Mouse (Mus musculus): Measurements from ENCODE around the gene Tns4. TPM values are rescaled to one million over a fixed set of nuclear protein-coding genes. Genes with fewer than 3 reads are reported as not detected.

The Tns4 gene
- polyA plus RNA-seq, 1 experiment from 2014 or later: 2.5 TPM

DNA sequence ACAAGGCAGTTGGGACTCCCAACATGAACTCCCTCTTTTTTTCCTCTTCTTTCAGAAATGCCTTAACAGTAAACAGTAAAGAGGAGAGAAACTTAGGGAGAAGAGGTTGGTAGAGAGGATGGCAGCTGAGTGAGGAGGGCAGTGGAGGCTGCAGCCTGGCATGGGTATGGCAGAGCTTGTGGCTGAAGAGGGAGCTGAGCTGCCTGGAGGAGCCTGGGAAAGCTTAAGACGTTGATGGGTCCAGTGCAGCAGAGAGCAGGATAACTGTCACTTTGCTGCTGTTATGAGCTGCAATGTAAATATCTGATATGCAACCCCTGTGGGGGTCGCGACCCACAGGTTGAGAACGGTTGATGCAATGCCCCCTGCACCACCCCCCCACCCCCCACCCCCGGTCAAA is 23.6 kb upstream of the Tns4 start:
- WGBS: 14% methylated on average over 5 of the region's 5 CpGs
- Histone ChIP-seq H3K4me1 (ENCODE audit: control insufficient read depth, insufficient read depth, low read length) (peaks cover 6% of the 10 kb centered on the region; the same call in 1 of the 2 replicates), H3K9ac (replicated peaks; ENCODE audit: low read depth, low read length) (no peak overlapping the region), H3K27me3 (ENCODE audit: control insufficient read depth, insufficient read depth, low read length) (no peaks in the 10 kb centered on the region), H3K27ac (ENCODE audit: low read length) (peak overlapping the region; percentile 87), H3K4me2 (replicated peaks; ENCODE audit: low read depth, low read length) (0 out of 2 replicates have a peak overlapping the region, but pooled peaks have one; percentile 3), H3K36me3 (ENCODE audit: control insufficient read depth, insufficient read depth, low read length) (no peaks in the 10 kb centered on the region), H3K4me3 (ENCODE audit: low read depth, low read length) (no peak overlapping the region), H3K9me3 (ENCODE audit: control insufficient read depth, low read depth, low read length) (no peaks in the 10 kb centered on the region)
- 0 out of 2 replicates have a peak, but pooled peaks have one; percentile 18 for ATAC-seq (ENCODE audit: insufficient number of reproducible peaks, insufficient read depth, low FRiP score, low read depth)

DNA sequence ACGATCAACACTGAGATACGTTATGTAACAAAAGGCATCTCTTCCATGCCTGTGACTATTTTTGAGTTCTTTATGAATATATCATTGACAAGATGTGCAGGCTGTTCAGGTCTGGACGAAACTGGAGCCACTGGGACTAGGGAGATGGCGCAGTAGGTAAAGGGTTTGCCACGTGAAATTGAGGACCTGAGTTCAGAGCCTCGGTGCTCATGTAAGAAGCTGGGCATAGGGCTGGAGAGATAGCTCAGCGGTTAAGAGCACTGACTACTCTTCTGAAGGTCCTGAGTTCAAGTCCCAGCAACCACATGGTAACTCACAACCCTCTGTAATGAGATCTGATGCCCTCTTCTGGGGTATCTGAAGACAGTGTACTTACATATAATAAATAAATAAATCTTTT is 22.5 kb upstream of the Tns4 start:
- ATAC-seq (ENCODE audit: insufficient number of reproducible peaks, insufficient read depth, low FRiP score, low read depth): no peak
- no peaks in the 10 kb centered on the region for H3K27me3 ChIP-seq (ENCODE audit: control insufficient read depth, insufficient read depth, low read length)
- no peak overlapping the region for H3K9ac ChIP-seq (replicated peaks; ENCODE audit: low read depth, low read length)
- no peak overlapping the region for H3K4me2 ChIP-seq (replicated peaks; ENCODE audit: low read depth, low read length)
- H3K27ac ChIP-seq (ENCODE audit: low read length): no peak overlapping the region
- no peaks in the 10 kb centered on the region for H3K36me3 ChIP-seq (ENCODE audit: control insufficient read depth, insufficient read depth, low read length)
- peaks cover 11% of the 10 kb centered on the region; the same call in 1 of the 2 replicates for H3K4me1 ChIP-seq (ENCODE audit: control insufficient read depth, insufficient read depth, low read length)
- no peaks in the 10 kb centered on the region for H3K9me3 ChIP-seq (ENCODE audit: control insufficient read depth, low read depth, low read length)
- 91% methylated on average over 7 of the region's 7 CpGs for WGBS
- no peak overlapping the region for H3K4me3 ChIP-seq (ENCODE audit: low read depth, low read length)

DNA sequence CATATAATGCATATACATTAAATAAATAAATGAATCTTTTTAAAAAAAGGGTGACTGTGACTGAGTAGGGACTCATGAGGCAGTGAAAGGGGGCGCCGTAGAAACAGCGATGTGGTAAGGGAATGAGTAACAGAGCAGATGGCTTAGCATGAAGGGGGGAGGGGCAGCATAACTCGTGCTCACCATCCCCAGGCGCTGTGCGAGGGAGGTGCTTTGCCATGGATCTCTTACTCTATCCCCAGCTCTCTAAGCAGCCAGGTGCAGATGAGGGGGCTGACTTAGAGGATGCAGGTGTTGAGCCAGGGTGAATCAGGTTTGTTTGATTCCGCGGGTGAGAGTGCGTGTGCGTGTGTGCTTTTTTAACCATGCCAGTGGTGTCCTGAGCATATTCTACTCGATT is 22.0 kb upstream of the Tns4 start:
- Histone ChIP-seq H3K4me2 (replicated peaks; ENCODE audit: low read depth, low read length) (no peak overlapping the region), H3K9ac (replicated peaks; ENCODE audit: low read depth, low read length) (no peak overlapping the region), H3K27me3 (ENCODE audit: control insufficient read depth, insufficient read depth, low read length) (no peaks in the 10 kb centered on the region), H3K27ac (ENCODE audit: low read length) (no peak overlapping the region), H3K9me3 (ENCODE audit: control insufficient read depth, low read depth, low read length) (no peaks in the 10 kb centered on the region), H3K36me3 (ENCODE audit: control insufficient read depth, insufficient read depth, low read length) (no peaks in the 10 kb centered on the region), H3K4me3 (ENCODE audit: low read depth, low read length) (no peak overlapping the region), H3K4me1 (ENCODE audit: control insufficient read depth, insufficient read depth, low read length) (peaks cover 16% of the 10 kb centered on the region; the same call in 1 of the 2 replicates)
- ATAC-seq (ENCODE audit: insufficient number of reproducible peaks, insufficient read depth, low FRiP score, low read depth): no peak
- 58% methylated on average over 11 of the region's 11 CpGs for WGBS

DNA sequence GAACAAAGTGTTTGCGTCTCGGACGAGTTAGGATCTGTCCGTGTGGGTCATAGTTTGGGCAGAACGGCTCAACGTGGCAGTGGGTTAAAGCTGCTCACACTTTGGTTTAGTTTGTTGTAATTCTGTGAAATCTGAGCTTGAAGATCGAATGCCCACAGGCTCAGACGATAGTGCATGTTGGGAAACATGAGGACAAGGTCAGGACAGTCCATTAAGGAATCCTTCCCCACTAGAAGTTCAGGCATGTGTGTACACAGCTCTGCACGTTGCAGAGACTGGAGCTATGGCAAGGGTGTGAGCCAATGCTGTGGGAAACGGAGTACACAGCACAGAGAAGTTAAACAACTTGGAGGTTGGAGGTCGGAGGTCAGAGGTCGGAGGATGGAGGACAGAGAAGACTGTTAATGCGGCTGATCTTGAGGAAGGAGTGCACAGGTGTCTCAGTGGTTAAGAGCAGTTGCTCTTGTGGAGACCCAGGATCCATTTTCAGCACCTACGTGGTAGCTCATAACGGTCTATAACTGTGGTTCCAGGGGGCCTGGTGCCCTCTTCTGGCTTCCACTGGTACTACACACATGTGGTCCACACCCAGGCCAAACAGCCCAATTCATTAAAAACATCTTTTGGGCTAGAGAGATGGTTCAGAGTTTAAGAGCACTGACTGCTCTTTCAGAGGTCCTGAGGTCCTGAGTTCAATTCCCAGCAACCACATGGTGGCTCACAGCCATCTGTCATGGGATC is 21.4 kb upstream of the Tns4 start:
- Histone ChIP-seq H3K4me1 (ENCODE audit: control insufficient read depth, insufficient read depth, low read length) (peaks cover 20% of the 10 kb centered on the region; the same call in 1 of the 2 replicates), H3K36me3 (ENCODE audit: control insufficient read depth, insufficient read depth, low read length) (no peaks in the 10 kb centered on the region), H3K27ac (ENCODE audit: low read length) (peak overlapping the region; percentile 52; the same call in 1 of the 2 replicates), H3K4me3 (ENCODE audit: low read depth, low read length) (no peak overlapping the region), H3K9ac (replicated peaks; ENCODE audit: low read depth, low read length) (no peak overlapping the region), H3K9me3 (ENCODE audit: control insufficient read depth, low read depth, low read length) (no peaks in the 10 kb centered on the region), H3K27me3 (ENCODE audit: control insufficient read depth, insufficient read depth, low read length) (no peaks in the 10 kb centered on the region), H3K4me2 (replicated peaks; ENCODE audit: low read depth, low read length) (no peak overlapping the region)
- WGBS: 68% methylated on average over 15 of the region's 15 CpGs
- ATAC-seq (ENCODE audit: insufficient number of reproducible peaks, insufficient read depth, low FRiP score, low read depth): no peak

DNA sequence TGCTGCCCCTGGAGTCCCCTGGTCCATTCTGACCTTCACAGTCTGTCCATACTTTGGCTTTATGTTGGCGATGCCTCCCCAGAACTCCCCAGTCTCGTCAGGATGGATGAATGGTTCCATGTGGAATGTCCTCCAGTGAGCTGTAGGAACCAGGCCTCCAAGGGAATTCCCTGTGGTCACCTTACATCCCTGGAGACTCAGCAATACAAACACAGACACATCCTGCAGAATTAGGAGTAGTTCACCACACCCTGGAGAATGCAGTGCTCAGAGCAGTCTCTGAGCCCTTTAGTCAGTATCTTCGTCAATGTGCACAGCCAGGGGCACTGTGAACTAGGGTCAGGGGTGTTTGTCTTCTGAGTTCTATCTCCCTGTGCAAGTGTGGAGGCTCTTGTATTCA is 19.2 kb upstream of the Tns4 start:
- 65% methylated on average over 3 of the region's 3 CpGs for WGBS
- no peak overlapping the region for H3K4me3 ChIP-seq (ENCODE audit: low read depth, low read length)
- no peak overlapping the region for H3K27ac ChIP-seq (ENCODE audit: low read length)
- ATAC-seq (ENCODE audit: insufficient number of reproducible peaks, insufficient read depth, low FRiP score, low read depth): no peak
- H3K9ac ChIP-seq (replicated peaks; ENCODE audit: low read depth, low read length): no peak overlapping the region
- no peaks in the 10 kb centered on the region for H3K9me3 ChIP-seq (ENCODE audit: control insufficient read depth, low read depth, low read length)
- H3K36me3 ChIP-seq (ENCODE audit: control insufficient read depth, insufficient read depth, low read length): no peaks in the 10 kb centered on the region
- H3K4me2 ChIP-seq (replicated peaks; ENCODE audit: low read depth, low read length): no peak overlapping the region
- H3K27me3 ChIP-seq (ENCODE audit: control insufficient read depth, insufficient read depth, low read length): no peaks in the 10 kb centered on the region
- H3K4me1 ChIP-seq (ENCODE audit: control insufficient read depth, insufficient read depth, low read length): peaks cover 20% of the 10 kb centered on the region; the same call in 1 of the 2 replicates

DNA sequence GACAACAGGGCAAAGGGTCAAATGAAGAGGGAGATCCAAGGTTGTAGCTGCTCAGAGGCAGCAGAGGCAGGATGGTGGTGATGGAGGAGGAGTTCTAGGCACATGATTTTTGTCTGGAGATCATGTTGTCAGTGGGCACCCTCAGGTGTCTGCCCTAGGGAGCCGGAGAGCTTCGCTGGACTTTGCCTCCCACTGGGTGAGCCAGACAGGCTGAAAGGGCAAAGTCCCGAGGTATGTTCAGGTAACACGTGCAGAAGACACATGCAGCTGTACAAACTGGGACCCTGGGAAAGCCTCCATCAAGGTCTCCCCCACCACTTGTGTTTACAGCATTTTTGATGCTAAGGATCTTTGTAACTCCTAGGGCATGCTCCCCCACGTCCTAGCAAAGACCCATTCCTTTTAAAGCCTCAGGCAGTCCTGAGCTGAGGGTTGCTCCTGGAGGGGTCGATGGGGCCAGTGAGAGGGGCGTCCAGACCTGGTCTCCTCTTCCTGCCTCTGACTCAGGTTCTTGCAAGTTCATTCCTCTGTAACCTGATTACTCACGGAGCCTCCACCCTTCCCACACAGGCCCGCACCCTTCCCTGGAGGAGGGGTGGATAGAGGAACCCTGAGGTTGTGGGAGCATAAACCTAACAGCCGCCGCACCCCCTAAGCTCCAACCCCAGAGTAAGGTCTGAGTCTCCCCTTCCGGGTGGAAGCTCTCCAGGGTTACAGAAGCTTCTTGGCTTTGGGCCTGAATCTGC is 17.0 kb upstream of the Tns4 start:
- no peak overlapping the region for H3K9ac ChIP-seq (replicated peaks; ENCODE audit: low read depth, low read length)

DNA sequence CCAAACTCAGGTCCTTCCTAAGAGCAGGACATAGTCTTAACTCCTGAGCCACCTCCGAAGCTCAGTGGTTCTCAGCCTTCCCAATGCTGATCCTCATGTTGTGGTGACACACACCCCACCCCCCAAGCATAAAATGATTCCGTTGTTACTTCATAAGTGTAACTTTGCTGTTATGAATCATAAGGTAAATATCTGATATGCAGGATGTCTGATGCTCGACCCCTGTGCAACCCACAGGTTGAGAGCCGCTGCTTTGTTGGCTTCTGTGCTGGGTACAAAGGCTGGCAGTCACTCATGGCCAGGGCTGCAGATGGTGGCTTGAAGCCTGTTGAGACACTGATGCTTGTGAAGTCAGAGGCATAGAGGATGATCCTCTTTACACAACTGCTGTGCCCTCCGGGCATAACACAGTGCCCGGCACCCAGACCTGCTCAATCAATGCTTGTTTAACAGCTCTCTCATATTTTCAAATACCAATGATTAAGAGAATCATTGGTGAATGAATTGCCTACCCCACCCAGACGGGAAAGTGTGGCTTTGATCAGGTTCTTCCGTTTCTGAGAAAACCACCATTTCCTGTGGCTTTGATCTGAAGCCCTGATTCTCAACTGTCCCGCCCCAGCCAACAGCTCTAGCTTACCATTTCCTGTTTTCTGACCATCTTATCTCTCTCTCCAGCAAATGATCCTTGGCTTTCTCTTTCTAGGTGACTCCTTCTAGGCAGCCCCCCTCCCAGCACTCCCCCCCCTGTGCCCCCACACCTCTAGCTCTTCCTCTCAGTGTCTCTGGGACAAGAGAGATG is 15.7 kb upstream of the Tns4 start:
- Histone ChIP-seq H3K4me3 (ENCODE audit: low read depth, low read length) (no peak overlapping the region), H3K27me3 (ENCODE audit: control insufficient read depth, insufficient read depth, low read length) (no peaks in the 10 kb centered on the region), H3K9ac (replicated peaks; ENCODE audit: low read depth, low read length) (no peak overlapping the region), H3K4me2 (replicated peaks; ENCODE audit: low read depth, low read length) (no peak overlapping the region), H3K36me3 (ENCODE audit: control insufficient read depth, insufficient read depth, low read length) (no peaks in the 10 kb centered on the region), H3K27ac (ENCODE audit: low read length) (no peak overlapping the region), H3K4me1 (ENCODE audit: control insufficient read depth, insufficient read depth, low read length) (peaks cover 17% of the 10 kb centered on the region; the same call in 1 of the 2 replicates), H3K9me3 (ENCODE audit: control insufficient read depth, low read depth, low read length) (no peaks in the 10 kb centered on the region)
- WGBS: 71% methylated on average over 9 of the region's 9 CpGs
- ATAC-seq (ENCODE audit: insufficient number of reproducible peaks, insufficient read depth, low FRiP score, low read depth): no peak

More for the DNA sequence above, 17.0 kb upstream of the Tns4 start:
- 0 out of 2 replicates have a peak, but pooled peaks have one; percentile 16 for ATAC-seq (ENCODE audit: insufficient number of reproducible peaks, insufficient read depth, low FRiP score, low read depth)
- H3K4me1 ChIP-seq (ENCODE audit: control insufficient read depth, insufficient read depth, low read length): peaks cover 17% of the 10 kb centered on the region; the same call in 1 of the 2 replicates
- H3K27ac ChIP-seq (ENCODE audit: low read length): peak overlapping the region; percentile 28; the same call in 1 of the 2 replicates
- H3K9me3 ChIP-seq (ENCODE audit: control insufficient read depth, low read depth, low read length): no peaks in the 10 kb centered on the region
- H3K4me3 ChIP-seq (ENCODE audit: low read depth, low read length): no peak overlapping the region
- H3K36me3 ChIP-seq (ENCODE audit: control insufficient read depth, insufficient read depth, low read length): no peaks in the 10 kb centered on the region
- WGBS: 40% methylated on average over 12 of the region's 12 CpGs
- no peak overlapping the region for H3K4me2 ChIP-seq (replicated peaks; ENCODE audit: low read depth, low read length)
- no peaks in the 10 kb centered on the region for H3K27me3 ChIP-seq (ENCODE audit: control insufficient read depth, insufficient read depth, low read length)

All from stomach, embryonic 14.5 days (tissue).